Mouse (Mus musculus) CD4-positive helper T cell, adult 2 months (primary cell): ENCODE data around the gene Gm9837.

Experiments
- DNase-seq: peaks from one replicate; pipeline ENCODE4 v3.0.0-alpha.2; 2012; ENCODE audit warnings: low read depth, missing footprints, low spot score

The Gm9837 gene

DNA sequence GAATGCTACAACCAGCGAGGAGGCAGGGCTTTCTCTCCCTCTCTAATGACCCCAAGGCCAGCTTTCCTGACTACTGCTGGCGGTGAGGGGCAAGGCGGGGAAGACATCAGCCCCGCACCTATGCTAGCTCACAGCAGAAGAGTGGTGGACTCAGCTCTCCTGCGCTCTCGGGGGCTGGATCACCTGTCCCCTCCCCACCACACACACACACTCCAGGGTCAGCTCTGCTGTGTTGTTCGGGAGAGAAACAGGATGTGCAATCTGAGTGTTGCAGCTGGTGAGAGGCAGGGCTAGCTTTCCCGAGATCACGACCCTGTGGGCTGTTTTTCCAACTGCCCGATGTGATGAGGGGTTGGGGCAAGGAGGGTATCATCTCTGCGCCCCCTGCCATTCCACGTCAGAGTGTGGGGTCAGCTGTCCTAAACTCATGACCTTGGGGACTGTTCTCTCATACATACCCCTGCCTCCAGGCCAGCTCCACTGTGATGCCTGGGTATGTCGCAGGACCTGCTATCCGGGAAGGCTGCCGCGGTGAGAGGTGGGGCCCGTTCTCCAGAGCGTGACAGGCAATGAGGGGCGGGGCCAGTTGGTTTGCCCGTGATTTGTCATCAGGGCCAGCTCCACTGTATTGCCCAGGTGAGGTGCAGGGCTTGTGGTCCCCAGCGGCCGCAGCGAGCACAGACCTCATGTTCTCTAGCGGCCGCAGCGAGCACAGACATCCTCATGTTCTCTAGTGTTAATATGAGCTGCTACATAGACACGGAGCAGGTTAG, 16.7 kb upstream of the Gm9837 start:
- peak; percentile 16 for DNase-seq

DNA sequence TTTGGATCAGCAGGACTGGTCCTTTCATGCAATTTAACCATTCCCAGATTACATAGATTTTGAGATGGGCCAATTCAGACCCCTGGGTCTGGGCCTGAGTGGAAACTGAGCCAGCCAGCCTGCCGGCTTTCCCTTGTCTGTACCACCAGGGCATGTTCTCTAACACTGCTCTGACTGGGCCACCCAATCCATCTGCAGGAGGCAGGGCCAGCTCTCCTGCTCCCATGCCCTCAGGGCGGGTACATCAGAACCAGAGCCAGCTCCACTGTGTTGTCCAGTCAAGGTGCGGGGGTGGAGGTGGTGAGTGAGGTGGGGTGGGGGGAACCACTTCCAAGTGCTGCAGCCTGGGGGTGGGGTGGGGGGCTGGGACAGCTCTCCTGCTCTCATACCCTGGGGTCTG, 16.1 kb upstream of the Gm9837 start:
- no peak for DNase-seq

GRCm38 (mm10) chr11:53485719-53486118, 15.4 kb upstream of the Gm9837 start:
- DNase-seq: no peak

DNA sequence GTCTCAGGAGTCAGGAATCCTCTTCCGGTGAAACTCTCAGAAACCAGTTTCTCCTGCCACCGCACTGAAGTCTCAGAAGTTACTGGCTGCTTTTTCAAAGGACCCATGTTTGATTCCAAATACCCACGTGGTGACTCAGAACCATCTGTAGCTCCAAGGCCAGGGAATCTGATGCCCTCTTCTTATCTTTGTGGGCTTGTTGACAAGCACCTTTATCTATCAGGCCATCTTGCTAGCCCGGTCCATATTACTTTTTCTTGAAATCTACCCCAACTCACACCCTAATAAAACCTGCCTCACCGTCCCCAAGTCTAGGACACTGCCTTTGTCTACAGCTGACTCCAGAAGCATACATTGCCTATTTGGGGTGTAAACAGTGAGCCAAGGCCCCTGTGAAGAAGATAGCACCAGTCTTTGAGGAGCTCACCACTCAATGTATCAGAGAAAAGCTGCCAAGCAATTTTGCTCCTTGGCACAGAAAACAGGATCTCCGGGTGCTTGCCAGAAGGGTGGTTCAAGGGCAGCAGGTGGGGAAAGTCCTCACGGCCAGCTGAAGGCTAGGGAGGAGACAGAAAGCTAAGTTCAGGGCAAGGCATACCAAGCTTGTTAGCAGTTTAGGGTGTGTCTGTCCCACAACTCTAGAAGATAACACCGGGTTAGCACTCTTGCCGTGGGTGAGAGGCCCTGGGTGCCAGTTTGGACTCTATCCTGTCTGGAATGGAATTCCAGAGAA, 13.0 kb upstream of the Gm9837 start:
- DNase-seq: no peak

DNA sequence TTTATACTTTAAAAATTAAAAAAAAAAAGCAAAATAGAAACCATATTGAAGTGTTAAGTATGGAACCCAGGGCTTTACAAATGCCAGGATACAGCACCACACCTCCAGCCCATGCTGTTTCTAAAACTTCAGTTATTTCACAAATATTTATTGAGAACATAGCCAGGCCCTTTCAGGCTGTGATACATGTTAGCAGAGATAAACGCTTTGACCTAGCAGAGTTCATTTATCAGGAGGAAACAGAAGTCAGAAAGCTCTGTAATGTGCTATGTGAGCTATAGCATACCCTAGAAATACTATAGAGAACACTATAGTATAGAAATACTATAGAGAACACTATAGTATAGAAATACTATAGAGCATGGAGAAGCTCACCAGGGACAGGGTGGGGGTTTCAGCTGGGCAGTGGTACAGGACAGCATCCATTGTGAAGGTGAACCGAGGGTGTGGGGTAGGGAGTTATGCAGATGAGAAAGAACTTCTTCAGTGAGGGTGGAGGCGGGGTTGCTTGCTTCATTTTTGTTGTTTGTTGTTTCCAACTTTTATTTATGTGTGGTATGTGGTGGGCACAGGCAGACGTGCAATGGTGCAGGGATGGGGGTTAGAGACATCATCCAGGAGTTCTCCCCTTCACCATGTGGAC, 10.9 kb upstream of the Gm9837 start:
- DNase-seq: no peak

- DNase-seq: peak; percentile 17
Observed at GRCm38 (mm10) chr11:53479783-53480301, 9.6 kb upstream of the Gm9837 start, which contains the start of the genes Gm9945 and Sowaha. Gm9945 (plus strand) TSS chr11:53480166. Sowaha (minus strand) TSS chr11:53480274.

- DNase-seq: peak; percentile 9
Observed at GRCm38 (mm10) chr11:53479171-53479782, 9.0 kb upstream of the Gm9837 start.

GRCm38 (mm10) chr11:53478383-53479170, 8.3 kb upstream of the Gm9837 start:
- no peak for DNase-seq

DNA sequence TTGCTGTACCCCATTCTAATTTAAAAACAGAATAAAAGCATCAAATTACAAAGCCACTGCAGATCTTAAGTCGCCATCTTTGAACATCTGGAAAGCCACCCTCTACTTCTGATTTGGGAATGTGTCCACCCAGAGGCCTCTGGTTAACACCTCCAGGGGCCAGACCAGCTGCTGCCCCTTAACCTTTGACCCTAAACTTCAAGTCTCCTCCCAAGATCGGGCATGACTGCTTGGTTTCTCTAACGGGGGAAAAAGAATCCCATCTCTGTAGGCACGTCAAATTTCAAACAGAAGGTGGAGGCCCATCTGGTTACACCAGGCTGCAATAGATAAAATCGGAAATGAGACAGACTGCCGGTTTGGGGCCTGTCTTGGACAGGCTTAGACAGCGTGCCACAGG, 7.6 kb upstream of the Gm9837 start:
- no peak for DNase-seq

DNA sequence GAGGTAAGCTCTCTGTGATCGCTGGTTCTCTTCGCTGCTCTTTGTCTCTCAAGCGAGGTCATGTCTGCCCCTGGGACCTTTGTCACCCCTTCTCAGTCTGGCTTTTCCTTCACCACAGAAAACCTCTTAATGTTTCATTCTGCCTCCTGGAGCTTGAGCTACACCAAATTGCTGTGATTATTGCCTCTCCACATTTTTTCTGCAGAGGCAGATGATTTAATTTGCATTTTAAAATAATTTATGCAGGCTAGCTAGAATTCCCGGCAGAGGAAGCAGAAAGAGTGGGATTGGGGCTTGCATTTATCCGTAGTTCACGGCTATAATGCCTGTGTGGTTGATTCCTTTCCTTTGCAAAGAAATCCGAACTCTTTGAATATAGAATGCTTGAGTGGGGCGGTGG, 5.3 kb upstream of the Gm9837 start:
- DNase-seq: no peak

GRCm38 (mm10) chr11:53472709-53473108, 2.4 kb upstream of the Gm9837 start:
- no peak for DNase-seq

DNA sequence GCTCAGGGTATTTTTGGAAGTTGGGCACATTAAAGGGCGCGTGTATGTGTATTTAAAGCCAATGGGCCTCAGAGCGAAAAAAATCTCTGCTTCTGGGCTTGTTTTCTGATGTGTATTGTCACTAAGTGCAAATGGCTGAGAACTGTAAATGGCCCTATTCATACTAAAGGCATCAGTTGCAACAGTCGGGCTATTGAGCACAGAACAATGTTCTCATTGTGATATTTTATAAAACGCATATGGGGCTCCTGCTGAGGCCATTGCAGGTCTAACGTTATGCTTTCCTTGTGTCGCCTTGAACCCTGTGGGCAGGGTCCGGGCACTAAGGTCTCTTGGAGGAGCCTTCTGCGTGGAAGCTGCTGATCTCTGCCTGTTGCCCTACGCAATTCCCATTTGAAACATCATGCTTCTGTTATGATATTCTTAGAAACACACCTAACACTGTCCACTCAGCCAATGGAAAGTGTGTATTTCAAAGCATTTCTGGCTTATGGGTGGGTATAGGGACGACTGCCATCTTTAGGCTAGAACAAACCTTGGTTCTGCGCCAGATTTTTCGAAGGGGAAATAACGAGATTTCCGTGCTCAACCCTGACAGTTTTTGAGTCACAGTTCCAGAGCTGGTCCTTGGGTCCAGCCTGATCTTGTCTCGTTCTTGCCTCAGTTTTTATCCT, 848 bp downstream of the Gm9837 start:
- DNase-seq: no peak

DNA sequence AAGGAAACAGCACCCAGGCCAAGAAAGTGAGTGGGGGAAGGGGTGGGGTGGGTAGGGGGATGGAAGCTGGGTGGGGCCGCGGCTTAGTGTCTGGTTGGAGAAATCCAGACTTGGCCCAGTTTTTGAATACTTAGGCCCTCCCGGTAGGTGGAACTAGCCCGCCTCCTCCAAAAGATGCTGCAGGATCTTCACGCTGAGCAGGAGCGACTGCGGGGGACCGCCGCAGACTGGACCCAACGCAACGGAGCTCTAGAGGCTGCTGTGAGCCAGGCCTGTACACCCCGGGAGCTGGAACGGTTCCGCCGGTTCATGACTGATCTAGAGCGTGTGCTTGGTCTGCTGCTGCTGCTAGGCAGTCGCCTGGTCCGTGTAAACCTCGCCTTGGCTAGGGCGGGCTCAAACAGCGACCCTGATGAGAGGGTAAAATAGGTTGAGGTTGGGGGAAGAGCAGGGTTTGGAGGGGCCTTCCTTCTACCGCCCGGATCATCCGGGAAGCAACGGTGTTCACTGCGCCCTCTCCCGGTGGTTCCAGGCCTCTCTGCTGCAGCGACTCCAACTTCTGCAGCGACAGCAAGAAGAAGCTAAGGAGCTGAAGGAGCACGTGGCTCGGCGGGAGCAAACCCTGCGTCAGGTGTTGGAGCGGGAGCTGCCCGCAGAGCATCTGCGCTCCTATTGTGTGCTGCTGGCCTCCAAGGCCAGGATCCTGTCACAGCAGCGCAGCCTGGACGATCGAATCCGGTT, 3.9 kb downstream of the Gm9837 start:
- peak; percentile 41 for DNase-seq

- DNase-seq: no peak
Observed at GRCm38 (mm10) chr11:53463551-53464424, 6.5 kb downstream of the Gm9837 start.

GRCm38 (mm10) chr11:53461727-53462126, 8.6 kb downstream of the Gm9837 start:
- DNase-seq: no peak

GRCm38 (mm10) chr11:53460192-53460591, 10.1 kb downstream of the Gm9837 start:
- no peak for DNase-seq

- no peak for DNase-seq
Observed at GRCm38 (mm10) chr11:53458996-53459395, 11.3 kb downstream of the Gm9837 start.

DNA sequence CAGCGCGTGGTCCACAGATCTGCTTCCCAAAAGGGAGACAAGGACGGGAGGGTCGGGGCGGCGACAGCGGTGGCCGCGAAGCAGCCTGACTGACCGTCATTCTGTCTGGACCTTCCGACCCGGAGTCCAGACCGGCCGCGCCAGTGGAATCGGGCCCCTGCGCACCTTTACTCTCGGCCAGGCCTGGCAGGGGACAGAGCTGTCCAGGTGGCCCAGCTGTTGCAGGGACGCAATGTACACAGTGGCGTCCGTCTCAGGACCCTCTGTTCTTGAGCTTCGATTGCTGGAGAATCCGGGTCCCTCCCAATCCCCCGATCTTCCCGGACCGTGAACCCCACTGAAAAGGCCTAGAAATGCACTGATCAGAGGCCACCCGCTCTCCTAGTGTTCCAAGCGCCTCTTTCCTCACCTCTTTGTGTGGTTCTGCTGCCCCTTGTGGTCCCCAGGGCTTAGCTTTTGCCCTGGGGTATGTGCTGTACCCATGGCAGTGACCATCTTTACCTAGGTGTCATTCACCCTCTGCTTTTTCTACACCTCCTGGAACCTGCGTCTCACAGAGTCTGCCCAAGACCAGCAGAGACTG, 12.8 kb downstream of the Gm9837 start:
- no peak for DNase-seq
